Mouse (Mus musculus) testis, adult 2 months (tissue): ENCODE measurements around the gene Slc51a.

Source experiments
- CTCF ChIP-seq: fragments of 200-500 bp; IDR thresholded peaks from 2 replicates; pipeline ENCODE4 v1.5.1; 2012; ENCODE audit warnings: low read depth, mild to moderate bottlenecking, inconsistent platforms, low read length, moderate library complexity; ENCODE audit not compliant: control insufficient read depth, insufficient read depth, insufficient replicate concordance
- POLR2A ChIP-seq: fragments of 200-500 bp; IDR thresholded peaks from 2 replicates; pipeline ENCODE4 v1.6.1; 2012; ENCODE audit warnings: low read depth, mild to moderate bottlenecking, inconsistent platforms, low read length, moderate library complexity; ENCODE audit not compliant: control insufficient read depth

- no peak for TF ChIP-seq CTCF
- TF ChIP-seq POLR2A = no peak
Measured at GRCm38 (mm10) chr16:32503633-32504032, 16.0 kb upstream of the Slc51a start.
